Comparison of ENCODE assay signal across 8 mouse cellular contexts in the genomic region with DNA sequence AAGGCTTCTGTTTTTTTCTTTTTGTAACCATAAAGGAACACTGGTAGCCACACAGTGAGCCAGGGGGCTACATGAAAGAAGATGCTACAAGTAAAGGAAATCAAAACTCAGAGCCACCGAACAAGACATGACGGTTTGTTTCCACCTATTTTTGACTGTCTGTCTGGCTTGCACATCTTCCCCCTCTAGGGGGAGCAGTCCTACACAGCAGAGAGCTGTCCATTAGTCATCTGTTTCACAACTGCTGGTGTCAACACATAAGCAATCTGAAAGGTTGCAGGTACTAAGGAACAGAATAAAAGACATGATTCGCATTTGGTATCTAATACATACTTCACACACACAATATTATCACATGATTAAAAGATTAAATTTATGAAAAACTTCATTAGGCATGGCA. TPM values are rescaled to one million over a fixed set of nuclear protein-coding genes. Genes with fewer than 3 reads are reported as not detected.
DNase-seq lines count a peak whose midpoint lies in the region; ATAC-seq lines count a peak whose summit lies in the region.

No protein-coding gene starts in this region.

- 72% methylated on average over 3 of the region's 3 CpGs for WGBS in forebrain, embryonic 11.5 days
- WGBS in forebrain, embryonic 15.5 days, result 67% methylated on average over 3 of the region's 3 CpGs

- no peak overlapping the region for H3K9ac ChIP-seq in forebrain, embryonic 11.5 days (ENCODE audit: low read length)
- H3K9ac ChIP-seq in forebrain, embryonic 15.5 days (replicated peaks), result no peak overlapping the region

- no peak overlapping the region for H3K27ac ChIP-seq in forebrain, embryonic 11.5 days (ENCODE audit: low read depth, low read length)
- no peak overlapping the region for H3K27ac ChIP-seq in forebrain, embryonic 15.5 days (replicated peaks)

- H3K4me3 ChIP-seq in forebrain, embryonic 11.5 days (ENCODE audit: low read depth, low read length), result no peak overlapping the region
- no peak overlapping the region for H3K4me3 ChIP-seq in forebrain, embryonic 15.5 days

- H3K4me1 ChIP-seq in forebrain, embryonic 11.5 days (replicated peaks; ENCODE audit: control insufficient read depth, insufficient read depth, low read length), result no peaks in the 10 kb centered on the region
- no peaks in the 10 kb centered on the region for H3K4me1 ChIP-seq in forebrain, embryonic 15.5 days

- H3K36me3 ChIP-seq in forebrain, embryonic 11.5 days (ENCODE audit: control insufficient read depth, insufficient read depth, low read length), result no peaks in the 10 kb centered on the region
- H3K36me3 ChIP-seq in forebrain, embryonic 15.5 days, result no peaks in the 10 kb centered on the region

- DNase-seq in forebrain, embryonic 11.5 days (ENCODE audit: low spot score), result peak; percentile 52
- peak; percentile 89 for DNase-seq in 416B (ENCODE audit: low read depth)
- DNase-seq in adrenal gland, postnatal 10 days, result peak; percentile 72
- DNase-seq in fibroblast of lung, adult 2 months (ENCODE audit: low read depth), result peak; percentile 32
- DNase-seq in kidney, postnatal 14 days, result peak; percentile 67
- DNase-seq in lung, postnatal 25 days (ENCODE audit: low spot score), result peak; percentile 71
- DNase-seq in spleen, postnatal 36 days (ENCODE audit: low spot score in 2 of 2), result peak; percentile 38 to 53

- no peaks in the 10 kb centered on the region for H3K27me3 ChIP-seq in forebrain, embryonic 11.5 days (ENCODE audit: control insufficient read depth, insufficient read depth, low read length)
- H3K27me3 ChIP-seq in forebrain, embryonic 15.5 days, result no peaks in the 10 kb centered on the region

- ATAC-seq in forebrain, embryonic 11.5 days (replicated peaks; ENCODE audit: low FRiP score), result no peak
- no peak for ATAC-seq in forebrain, embryonic 15.5 days (replicated peaks)

- no peaks in the 10 kb centered on the region for H3K9me3 ChIP-seq in forebrain, embryonic 11.5 days (ENCODE audit: control insufficient read depth, low read length)
- no peaks in the 10 kb centered on the region for H3K9me3 ChIP-seq in forebrain, embryonic 15.5 days

- no peak overlapping the region for H3K4me2 ChIP-seq in forebrain, embryonic 11.5 days (ENCODE audit: low read depth, low read length, severe bottlenecking)
- no peak overlapping the region for H3K4me2 ChIP-seq in forebrain, embryonic 15.5 days (replicated peaks)

RNA-seq across cellular contexts. Expression of gene Gmds, which starts 25.9 kb away (rescaled TPM):
- polyA plus RNA-seq in forebrain, embryonic 11.5 days (2014; fragmentation: Nextera tagmentation; extraction: Ambion mirVana), result 30.9 and 31.5 TPM in 2 replicates
- 30.5 and 34.2 TPM in 2 replicates for polyA plus RNA-seq in forebrain, embryonic 15.5 days (2015; fragmentation: Nextera tagmentation; extraction: Ambion mirVana)
- total RNA-seq in adrenal gland, postnatal 10 days (2021), result 1 to 10 TPM; 5.5 to 8.8 TPM

Comparison
In these comparisons a context has a peak if more than half of its experiments do, and no peak if none do; other contexts are left out.
1. DNase-seq: peak in every context shown above with its lines; median percentile 89 in 416B; 72 in adrenal gland, postnatal 10 days; 71 in lung, postnatal 25 days; 67 in kidney, postnatal 14 days; 52 in forebrain, embryonic 11.5 days; 46 in spleen, postnatal 36 days; 32 in fibroblast of lung, adult 2 months.